Mouse (Mus musculus) brown adipose tissue, adult 24 weeks (tissue): ENCODE measurements around the gene Aprt. TPM values are rescaled to one million over a fixed set of nuclear protein-coding genes. Genes with fewer than 3 reads are reported as not detected.

Source experiments
- H3K27ac ChIP-seq: fragments of 200-500 bp; replicated peaks from 2 replicates; pipeline ENCODE4 v1.5.1; 2012; ENCODE audit warnings: low read depth, mild to moderate bottlenecking, low read length
- H3K4me1 ChIP-seq: fragments of 200-500 bp; 2 replicates; pipeline ENCODE4 v1.6.1; 2012; ENCODE audit warnings: low read length, mixed read lengths; ENCODE audit not compliant: control insufficient read depth, insufficient read depth, insufficient read length
- H3K4me3 ChIP-seq: fragments of 200-500 bp; 2 replicates; pipeline ENCODE4 v1.5.1; 2012; ENCODE audit warnings: low read depth, mild to moderate bottlenecking, low read length, moderate library complexity; ENCODE audit not compliant: insufficient read depth
- polyA plus RNA-seq: library from polyadenylated mRNA; stranded (reverse); fragments of >200 nt; gene quantifications from 2 replicates; pipeline ENCODE4 v1.2.4, GENCODE M21; 2012; ENCODE audit not compliant: missing spikeins, insufficient read depth, insufficient read length

The Aprt gene
- polyA plus RNA-seq, 1 experiment, result 17.3 TPM

DNA sequence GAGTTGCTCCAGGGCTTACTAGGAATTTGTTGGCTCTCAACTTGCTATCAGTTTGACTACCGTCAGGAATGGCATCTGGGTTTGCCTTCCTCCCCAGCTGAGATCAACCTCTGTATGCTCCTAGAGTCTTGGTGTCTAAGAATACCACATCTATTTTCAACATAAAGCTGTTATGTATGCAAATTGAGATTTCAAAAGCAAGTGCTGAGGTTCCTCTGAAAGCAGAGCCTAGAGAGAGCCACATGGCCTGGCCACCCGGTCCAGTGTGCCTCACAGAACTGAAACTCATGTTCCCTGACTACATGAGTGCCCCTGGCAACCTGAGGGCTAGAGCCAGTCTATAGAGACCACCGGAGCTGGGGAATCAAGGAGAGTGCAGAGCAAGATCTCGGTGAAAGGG lies 28.7 kb upstream of the Aprt start:
- no peaks in the 10 kb centered on the region for H3K4me1 ChIP-seq
- no peak overlapping the region for H3K27ac ChIP-seq

GRCm38 (mm10) chr8:122604640-122605039 lies 27.9 kb upstream of the Aprt start:
- no peak overlapping the region for H3K27ac ChIP-seq
- no peaks in the 10 kb centered on the region for H3K4me1 ChIP-seq
- no peak overlapping the region for H3K4me3 ChIP-seq

More for the DNA sequence above, 28.7 kb upstream of the Aprt start:
- no peak overlapping the region for H3K4me3 ChIP-seq

DNA sequence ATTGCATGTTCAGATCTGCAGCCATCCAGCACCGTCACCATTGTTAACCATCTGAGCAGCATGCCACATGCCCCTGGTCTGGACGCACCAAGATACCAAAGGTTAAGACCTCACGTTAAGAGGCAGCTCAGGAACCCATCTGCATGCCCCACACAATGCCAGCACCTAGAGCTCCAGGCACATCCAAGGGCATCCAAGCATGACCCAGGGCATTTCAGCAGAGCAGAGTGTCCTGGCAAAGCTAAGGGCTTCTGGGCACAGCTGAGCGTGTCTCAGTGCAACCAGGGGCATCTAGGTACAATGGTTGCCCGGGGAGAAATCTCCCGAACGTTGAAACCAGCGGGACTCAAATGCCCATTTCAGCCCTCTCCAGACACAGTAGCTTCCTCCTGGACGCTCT lies 24.0 kb upstream of the Aprt start:
- H3K27ac ChIP-seq, result no peak overlapping the region

GRCm38 (mm10) chr8:122596031-122596430 lies 19.3 kb upstream of the Aprt start:
- no peak overlapping the region for H3K27ac ChIP-seq
- H3K4me1 ChIP-seq, result no peaks in the 10 kb centered on the region
- H3K4me3 ChIP-seq, result no peak overlapping the region

More for the DNA sequence above, 24.0 kb upstream of the Aprt start:
- no peak overlapping the region for H3K4me3 ChIP-seq
- H3K4me1 ChIP-seq, result no peaks in the 10 kb centered on the region

DNA sequence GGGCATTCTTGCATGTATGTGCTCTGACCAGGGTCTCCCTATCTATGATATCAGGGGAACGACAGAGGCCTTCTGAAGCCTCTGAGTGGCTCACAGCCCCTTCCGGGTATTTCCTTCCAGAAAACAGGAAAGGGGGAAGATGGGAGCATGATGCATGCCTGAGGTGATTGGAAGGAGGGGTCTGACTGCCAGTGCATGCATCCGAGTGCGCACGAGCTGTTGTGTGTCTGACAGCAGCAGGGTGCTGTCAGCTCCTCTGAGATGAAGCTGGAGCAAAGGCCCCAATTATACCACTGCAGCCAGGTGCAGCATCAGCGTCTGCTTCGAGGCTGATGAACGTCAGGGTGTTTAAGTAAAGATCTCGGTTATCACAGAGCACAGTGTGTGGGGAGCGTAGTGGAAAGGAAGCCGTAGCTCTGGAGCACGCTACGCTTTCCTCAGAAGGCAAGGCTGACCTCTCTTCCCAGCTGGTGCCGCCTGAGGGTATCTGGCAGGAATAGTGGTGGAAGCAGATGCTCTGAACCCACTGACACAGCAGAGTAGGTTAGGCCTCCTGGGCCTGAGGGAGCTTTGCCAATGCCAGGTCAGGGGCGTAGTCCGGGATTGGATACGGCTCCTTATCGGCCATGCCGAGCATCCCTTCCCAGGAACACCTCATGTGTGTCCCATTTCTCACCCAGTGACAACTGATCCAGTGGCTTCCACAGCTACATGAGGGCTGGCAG lies 17.2 kb upstream of the Aprt start:
- Histone ChIP-seq H3K4me3 (no peak overlapping the region), H3K27ac (no peak overlapping the region), H3K4me1 (no peaks in the 10 kb centered on the region)

- H3K4me1 ChIP-seq, result no peaks in the 10 kb centered on the region
- H3K27ac ChIP-seq, result no peak overlapping the region
- H3K4me3 ChIP-seq, result no peak overlapping the region
These were observed 16.5 kb upstream of the Aprt start for GRCm38 (mm10) chr8:122593240-122593639.

DNA sequence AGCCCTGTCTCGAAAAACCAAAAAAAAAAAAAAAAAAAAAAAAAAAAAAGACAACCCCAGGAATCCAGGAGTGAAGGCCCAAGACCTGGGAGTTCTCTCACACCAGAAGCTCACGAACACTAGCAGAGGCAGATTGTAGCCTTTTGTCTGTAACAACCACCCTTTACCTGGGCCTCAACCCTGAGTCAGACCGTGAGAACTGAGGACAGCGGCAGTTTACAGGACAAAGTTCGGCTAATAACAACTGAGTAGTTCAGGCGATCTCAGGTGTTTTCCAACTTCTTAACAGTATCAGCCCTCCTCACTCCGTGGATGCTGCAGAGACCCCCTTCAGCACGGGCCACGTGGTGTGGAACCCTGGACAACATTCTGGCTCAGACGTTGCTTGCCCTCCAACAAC lies 10.0 kb upstream of the Aprt start:
- Histone ChIP-seq H3K4me1 (0 out of 2 replicates have a peak, but pooled peaks cover 4% of the 10 kb centered on the region), H3K27ac (no peak overlapping the region), H3K4me3 (no peak overlapping the region)

DNA sequence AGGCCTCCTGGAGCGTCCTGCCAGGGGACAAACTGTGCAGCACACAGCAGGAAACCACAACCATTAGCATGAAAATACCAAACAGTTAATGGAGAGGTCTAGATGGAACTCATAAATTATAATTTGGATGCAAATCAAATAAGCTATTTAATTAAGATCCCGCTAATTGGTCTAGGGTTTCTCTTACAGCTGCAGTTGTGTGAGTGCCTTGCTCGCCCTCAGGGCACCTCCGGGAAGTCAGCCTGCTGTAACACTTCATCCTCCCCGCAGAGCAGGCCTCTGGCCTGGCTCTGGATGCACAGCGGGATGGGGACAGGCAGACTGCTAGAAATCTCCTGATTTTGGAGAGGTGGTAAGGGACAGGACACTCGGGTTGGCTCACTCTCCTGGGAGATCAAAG lies 9.5 kb upstream of the Aprt start:
- no peak overlapping the region for H3K4me3 ChIP-seq
- H3K27ac ChIP-seq, result no peak overlapping the region
- H3K4me1 ChIP-seq, result 0 out of 2 replicates have a peak, but pooled peaks cover 4% of the 10 kb centered on the region

DNA sequence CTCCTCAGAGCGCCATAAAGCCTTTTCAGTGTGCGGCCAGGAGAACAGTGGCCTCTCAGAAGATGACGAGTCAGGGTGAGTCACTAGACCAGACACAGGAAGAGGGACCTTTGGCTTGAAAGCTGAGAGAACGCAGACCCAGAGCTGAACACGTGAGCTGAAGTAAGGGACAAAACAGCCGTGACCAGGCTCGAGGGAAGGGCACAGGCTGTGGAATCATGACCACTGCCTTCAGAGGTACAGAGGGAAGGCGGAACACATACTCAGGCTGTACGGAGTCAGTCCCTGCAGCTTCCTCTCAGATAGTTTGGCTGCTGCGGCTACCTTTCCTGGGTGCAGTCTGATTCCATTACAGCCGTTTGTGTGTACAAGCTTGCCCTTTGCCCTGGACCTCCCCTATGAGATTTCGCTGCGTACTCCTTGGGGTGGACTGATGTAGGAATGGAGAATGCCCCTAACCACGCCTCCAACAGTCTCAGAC lies 8.7 kb upstream of the Aprt start:
- Histone ChIP-seq H3K4me3 (no peak overlapping the region), H3K27ac (no peak overlapping the region), H3K4me1 (0 out of 2 replicates have a peak, but pooled peaks cover 4% of the 10 kb centered on the region)

- H3K4me1 ChIP-seq, result 0 out of 2 replicates have a peak, but pooled peaks cover 4% of the 10 kb centered on the region
- no peak overlapping the region for H3K27ac ChIP-seq
- no peak overlapping the region for H3K4me3 ChIP-seq
These were observed 8.3 kb upstream of the Aprt start for GRCm38 (mm10) chr8:122584981-122585380.

GRCm38 (mm10) chr8:122580926-122581325 lies 4.2 kb upstream of the Aprt start:
- Histone ChIP-seq H3K4me3 (no peak overlapping the region), H3K27ac (no peak overlapping the region), H3K4me1 (peaks cover 5% of the 10 kb centered on the region; the same call in 1 of the 2 replicates)

GRCm38 (mm10) chr8:122579196-122579595 lies 2.5 kb upstream of the Aprt start:
- Histone ChIP-seq H3K4me3 (no peak overlapping the region), H3K27ac (no peak overlapping the region), H3K4me1 (peaks cover 7% of the 10 kb centered on the region)

GRCm38 (mm10) chr8:122577116-122577515 lies 407 bp upstream of the Aprt start:
- no peak overlapping the region for H3K4me3 ChIP-seq
- H3K27ac ChIP-seq, result no peak overlapping the region
- H3K4me1 ChIP-seq, result peaks cover 7% of the 10 kb centered on the region

DNA sequence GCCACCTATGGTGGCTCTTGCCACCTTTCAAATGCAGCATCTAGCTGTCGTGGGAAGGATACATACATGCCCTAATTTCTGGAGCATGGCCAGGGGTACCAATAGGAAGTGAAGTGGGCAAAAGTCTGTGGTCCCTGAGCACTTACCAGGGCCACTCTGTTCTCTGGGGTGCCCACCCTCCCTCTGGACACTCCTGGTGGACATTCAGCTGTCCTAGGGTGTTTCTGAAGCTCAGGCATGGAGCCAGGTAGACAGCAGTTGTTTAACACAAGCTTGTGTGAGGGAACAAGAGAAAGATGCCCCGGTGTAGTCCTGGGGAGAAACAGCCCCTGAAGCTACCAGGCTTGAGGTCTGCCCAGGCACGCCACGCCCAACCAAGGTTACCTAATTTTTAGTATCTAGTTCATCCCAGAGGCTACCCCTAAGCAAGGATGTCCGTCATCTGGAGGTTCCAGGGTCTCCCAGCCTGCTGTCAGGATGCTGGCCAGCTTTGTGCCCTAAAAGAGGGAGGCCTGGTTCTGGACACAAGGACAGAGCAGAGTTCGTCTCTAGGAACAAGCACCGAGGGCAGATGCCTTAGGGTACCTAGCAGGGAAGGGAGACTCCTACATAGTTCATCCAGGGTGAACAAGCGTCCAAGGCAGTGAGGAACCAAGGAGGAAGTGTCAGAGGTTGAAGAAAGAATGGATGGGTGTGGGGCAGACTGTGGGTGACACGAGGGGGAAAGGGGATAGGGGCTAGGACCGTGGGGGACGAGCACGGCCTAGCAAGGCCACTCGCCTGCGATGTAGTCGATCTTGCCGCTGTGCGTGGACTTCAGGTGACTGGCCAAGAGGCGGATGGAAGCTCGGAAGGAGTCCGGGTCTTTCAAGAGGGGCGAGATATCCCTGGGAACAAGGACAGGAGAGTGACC lies 718 bp downstream of the Aprt start:
- Histone ChIP-seq H3K4me1 (peaks cover 7% of the 10 kb centered on the region), H3K4me3 (peak overlapping the region; percentile 82), H3K27ac (no peak overlapping the region)

- H3K4me1 ChIP-seq, result peaks cover 7% of the 10 kb centered on the region
- no peak overlapping the region; the same call in 1 of the 2 replicates for H3K27ac ChIP-seq
- H3K4me3 ChIP-seq, result peak overlapping the region; percentile 82; the same call in 1 of the 2 replicates
These were observed 1.4 kb downstream of the Aprt start for GRCm38 (mm10) chr8:122575286-122575685.
